18 mouse cellular contexts compared by ENCODE assay signal in the genomic region with DNA sequence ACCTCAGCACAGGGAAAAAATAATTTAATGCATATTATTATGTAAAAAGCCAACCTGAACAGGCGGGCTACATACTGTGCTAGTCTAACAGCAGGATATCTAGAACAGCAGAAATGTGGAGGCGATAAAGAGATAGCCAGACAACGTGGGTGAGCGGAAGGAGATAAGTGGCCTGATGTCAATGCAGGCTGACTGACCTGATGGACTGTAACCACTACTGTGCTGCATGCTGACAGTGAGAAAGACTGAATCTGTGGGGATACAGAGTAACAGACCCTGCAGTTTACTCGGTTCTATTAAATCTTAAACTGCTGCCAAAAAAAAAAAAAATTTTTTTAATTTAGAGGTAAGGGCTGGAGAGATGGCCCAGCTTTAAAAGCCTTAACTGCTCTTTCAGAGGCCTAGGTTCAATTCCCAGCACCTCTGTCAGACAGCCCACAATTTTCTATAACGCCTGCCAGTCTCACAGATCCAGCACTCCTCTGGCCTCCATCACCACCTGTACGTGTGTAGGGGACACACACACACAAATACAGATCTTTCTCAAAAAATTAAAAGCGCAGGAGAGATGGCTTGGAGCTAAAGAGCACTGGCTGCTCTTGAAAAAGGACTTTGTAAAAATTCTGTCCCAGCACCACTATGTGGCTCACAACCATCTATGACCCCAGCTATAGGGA. TPM values are rescaled to one million over a fixed set of nuclear protein-coding genes. Genes with fewer than 3 reads are reported as not detected.
A peak's percentile ranks its signal among the peaks of the same experiment; 100 is the strongest.
DNase-seq lines count a peak whose midpoint lies in the region; ATAC-seq and TF ChIP-seq lines count a peak whose summit lies in the region.
"Had no signal": no experiment of that assay in that cellular context is flagged by ENCODE, and none has a peak within 500 bp of the region (broad histone marks: within the 10 kb centered on the region; RNA-seq: fewer than 3 reads in every experiment).

No protein-coding gene starts in this region.

- H3K4me2 ChIP-seq in liver, embryonic 16.5 days (ENCODE audit: low read depth, low read length): peak overlapping the region; percentile 81
- H3K4me2 ChIP-seq: limb, embryonic 13.5 days; midbrain, embryonic 12.5 days had no signal

- peaks cover 15% of the 10 kb centered on the region for H3K36me3 ChIP-seq in G1E (replicated peaks)
- H3K36me3 ChIP-seq in liver, embryonic 16.5 days (ENCODE audit: control insufficient read depth, insufficient read depth): no peaks in the 10 kb centered on the region
- H3K36me3 ChIP-seq: heart, embryonic 15.5 days; hindbrain, embryonic 10.5 days; limb, embryonic 13.5 days; midbrain, embryonic 12.5 days had no signal

- ATAC-seq in G1E (ENCODE audit: extremely low read depth, insufficient number of reproducible peaks, low FRiP score, poor library complexity, severe bottlenecking): peak; percentile 85
- ATAC-seq in erythroblast, adult 5-6 weeks (replicated peaks; ENCODE audit: low FRiP score, poor library complexity, severe bottlenecking): peak; percentile 66
- ATAC-seq in liver, embryonic 16.5 days (ENCODE audit: low read depth): peak; percentile 92
- ATAC-seq: forebrain, postnatal 0 days had no signal

- DNase-seq in cerebellum, postnatal 14 days: peak; percentile 21 to 38
- DNase-seq in cerebellum, adult 11 months: no peak
- peak; percentile 15 for DNase-seq in G1E (ENCODE audit: low spot score)
- no peak for DNase-seq in layer of hippocampus, adult 11-12 months (ENCODE audit: low spot score)
- DNase-seq in thymus, adult 18-20 months: no peak
- no peak for DNase-seq in lung, postnatal 4 days
- DNase-seq: adrenal gland, postnatal 36 days; forebrain, postnatal 0 days; gastrocnemius, postnatal 25 days; right cerebral cortex, adult 18-20 months; thymus, postnatal 36 days had no signal

- H3K9ac ChIP-seq in liver, embryonic 16.5 days (ENCODE audit: low read depth, low read length): peak overlapping the region; percentile 37; the same call in 1 of the 2 replicates
- H3K9ac ChIP-seq: forebrain, postnatal 0 days; heart, embryonic 15.5 days; limb, embryonic 13.5 days; midbrain, embryonic 12.5 days had no signal

- peaks cover 56% of the 10 kb centered on the region for H3K4me1 ChIP-seq in G1E (ENCODE audit: insufficient read depth, low read depth, low read length)
- H3K4me1 ChIP-seq in liver, embryonic 16.5 days (ENCODE audit: control insufficient read depth, low read depth, low read length): peaks cover 39% of the 10 kb centered on the region
- H3K4me1 ChIP-seq: hindbrain, embryonic 10.5 days; midbrain, embryonic 12.5 days had no signal

- no peaks in the 10 kb centered on the region for H3K9me3 ChIP-seq in G1E (replicated peaks)
- no peaks in the 10 kb centered on the region for H3K9me3 ChIP-seq in liver, embryonic 16.5 days (replicated peaks; ENCODE audit: control insufficient read depth, low read length)
- H3K9me3 ChIP-seq: heart, embryonic 15.5 days; hindbrain, embryonic 10.5 days; limb, embryonic 13.5 days; midbrain, embryonic 12.5 days had no signal

- no peak for TF ChIP-seq CTCF in G1E (IDR thresholded peaks at IDR 0.05; ENCODE audit: low read depth, low read length)

- H3K27ac ChIP-seq in liver, embryonic 16.5 days (ENCODE audit: low read length): peak overlapping the region; percentile 87
- H3K27ac ChIP-seq: heart, embryonic 15.5 days; hindbrain, embryonic 10.5 days; limb, embryonic 13.5 days; midbrain, embryonic 12.5 days had no signal

- H3K4me3 ChIP-seq in G1E (ENCODE audit: low read depth, low read length): peak overlapping the region; percentile 35; the same call in 1 of the 2 replicates
- no peak overlapping the region for H3K4me3 ChIP-seq in liver, embryonic 16.5 days (ENCODE audit: low read depth, low read length)
- H3K4me3 ChIP-seq: hindbrain, embryonic 10.5 days; limb, embryonic 13.5 days; midbrain, embryonic 12.5 days; myocyte had no signal

- H3K27me3 ChIP-seq in G1E (ENCODE audit: insufficient read depth, low read length): no peaks in the 10 kb centered on the region
- H3K27me3 ChIP-seq in liver, embryonic 16.5 days (ENCODE audit: control insufficient read depth, insufficient read depth, low read depth, low read length): no peaks in the 10 kb centered on the region
- H3K27me3 ChIP-seq: heart, embryonic 15.5 days; limb, embryonic 13.5 days; midbrain, embryonic 12.5 days had no signal

- 37% methylated on average over 8 of the region's 8 CpGs for WGBS in liver, embryonic 16.5 days (ENCODE audit: insufficient replicate concordance)

RNA-seq across cellular contexts. Expression of gene Fam69a, which starts 27.1 kb away (rescaled TPM):
- total RNA-seq in G1E (2014; fragmentation: Nextera tagmentation): 52.3 and 54.3 TPM in 2 replicates
- total RNA-seq in G1E (2017): 24.9 and 25.8 TPM in 2 replicates
- 1.8 and 2.3 TPM in 2 replicates for polyA plus RNA-seq in G1E (2012)
- total RNA-seq in erythroblast, adult 5-6 weeks (2015; ENCODE audit: low replicate concordance): 7.9 and 19.0 TPM in 2 replicates
- 3.6 and 7.2 TPM in 2 replicates for total RNA-seq in erythroblast, adult 5-6 weeks (2017; ENCODE audit: low replicate concordance)
- 7.9 and 8.8 TPM in 2 replicates for polyA plus RNA-seq in liver, embryonic 16.5 days (2015; fragmentation: Nextera tagmentation; extraction: Ambion mirVana)

RNA-seq across cellular contexts. Expression of gene Rpl5, which starts 59.5 kb away (rescaled TPM):
- 875 and 1,036 TPM in 2 replicates for total RNA-seq in G1E (2014; fragmentation: Nextera tagmentation)
- total RNA-seq in G1E (2017): 329 and 387 TPM in 2 replicates
- 53.7 and 54.0 TPM in 2 replicates for polyA plus RNA-seq in G1E (2012)
- total RNA-seq in erythroblast, adult 5-6 weeks (2015; ENCODE audit: low replicate concordance): 89.2 and 183 TPM in 2 replicates
- 48.5 and 162 TPM in 2 replicates for total RNA-seq in erythroblast, adult 5-6 weeks (2017; ENCODE audit: low replicate concordance)
- 20.5 and 23.9 TPM in 2 replicates for polyA plus RNA-seq in liver, embryonic 16.5 days (2015; fragmentation: Nextera tagmentation; extraction: Ambion mirVana)

Comparison
In these comparisons a context has a peak if more than half of its experiments do, and no peak if none do; other contexts are left out.
1. DNase-seq: peak in cerebellum, postnatal 14 days (2 of 2) and G1E (single experiment); none in cerebellum, adult 11 months (single experiment), layer of hippocampus, adult 11-12 months (single experiment), thymus, adult 18-20 months (0 of 2) and lung, postnatal 4 days (0 of 2).
2. Peak in every context shown above with its lines, with median percentiles within 50 percentile points of each other: ATAC-seq.